Mouse (Mus musculus): ENCODE data around the gene Trmt13. TPM values are rescaled to one million over a fixed set of nuclear protein-coding genes. Genes with fewer than 3 reads are reported as not detected.

Gene Trmt13
- total and polyA plus RNA-seq, 3 experiments = 9.9 to 20.9 (median 11.1) TPM

GRCm38 (mm10) chr3:116661288-116661869 lies 47.0 kb upstream of the Trmt13 start:
- Histone ChIP-seq H3K79me2 (replicated peaks; ENCODE audit: control insufficient read depth, extremely low read depth, insufficient read depth, poor library complexity, severe bottlenecking) (peaks cover 54% of the 10 kb centered on the region), H3K27me3 (replicated peaks) (no peaks in the 10 kb centered on the region), H3K27ac (ENCODE audit: insufficient read depth, low read depth) (peak overlapping the region; percentile 60), H3K4me3 (replicated peaks in 1 of 3; ENCODE audit: low read depth in 2 of 3, low read length in 2 of 3, poor library complexity in 1 of 3) (peak overlapping the region; percentile 76 to 97 (median 95)), H3K4me1 (ENCODE audit: control insufficient read depth in 1 of 2, insufficient read depth in 2 of 2) (peaks cover 4 to 53% of the 10 kb centered on the region in 2 experiments; a peak in 3 of 4 replicates), H3K9me3 (replicated peaks; ENCODE audit: low read length) (no peaks in the 10 kb centered on the region), H3K9ac (ENCODE audit: insufficient read depth, low read depth) (peak overlapping the region; percentile 92), H3K36me3 (replicated peaks in 1 of 2; ENCODE audit: control insufficient read depth in 1 of 2, insufficient read depth in 1 of 2, low read length in 1 of 2) (peaks cover 0 to 2% of the 10 kb centered on the region in 2 experiments), H3K4me2 (ENCODE audit: insufficient read depth, low read depth, poor library complexity, severe bottlenecking) (peak overlapping the region; percentile 86)
- dilution Hi-C loops (cut with MboI; ENCODE audit: extremely low pct_ligation_motif_present, extremely low pct_unique_long_range_greater_than_20kb, low sequenced_read_pairs) = no loop called here
- in situ Hi-C loops (cut with MboI; ENCODE audit: low pct_ligation_motif_present, low pct_unique_long_range_greater_than_20kb, low sequenced_read_pairs) = no loop called here
- no peak for DNase-seq (ENCODE audit: extremely low read depth)
- TF ChIP-seq CHD1 (IDR thresholded peaks at IDR 0.05; ENCODE audit: low read depth, low read length) (peak; percentile 76), POLR2A (IDR thresholded peaks at IDR 0.05; ENCODE audit: low read depth, low read length) (no peak), MXI1 (IDR thresholded peaks at IDR 0.05; ENCODE audit: low read depth, low read length) (0 out of 2 replicates have a peak, but pooled peaks have one; percentile 6), SMC3 (IDR thresholded peaks at IDR 0.05; ENCODE audit: low read depth, low read length) (no peak)

DNA sequence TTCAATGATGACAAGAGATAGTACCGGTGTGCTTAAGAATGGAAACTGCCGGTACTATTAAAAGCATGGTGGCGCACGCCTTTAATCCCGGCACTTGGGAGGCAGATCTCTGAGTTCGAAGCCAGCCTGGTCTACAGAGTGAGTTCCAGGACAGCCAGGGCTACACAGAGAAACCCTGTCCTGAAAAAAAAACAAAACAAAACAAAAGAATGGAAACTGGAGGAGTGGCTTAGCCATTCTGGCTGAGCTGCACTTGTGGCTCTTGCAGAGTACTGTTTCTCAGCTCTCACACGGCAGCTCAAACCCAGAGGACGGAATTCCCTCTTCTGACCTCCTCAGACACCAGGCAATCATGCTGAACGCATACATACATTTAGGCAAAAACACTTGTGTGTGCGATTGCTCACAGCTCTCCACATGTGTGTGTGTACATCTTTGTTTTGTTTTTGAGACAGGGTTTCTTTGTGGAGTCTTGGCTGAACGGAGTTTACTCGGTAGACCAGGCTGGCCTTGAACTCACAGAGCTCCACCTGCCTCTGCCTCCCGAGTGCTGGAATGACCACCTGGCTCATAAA lies 45.6 kb upstream of the Trmt13 start:
- in situ Hi-C loops (cut with MboI; ENCODE audit: low pct_ligation_motif_present, low pct_unique_long_range_greater_than_20kb, low sequenced_read_pairs) (no loop called here), dilution Hi-C loops (cut with MboI; ENCODE audit: extremely low pct_ligation_motif_present, extremely low pct_unique_long_range_greater_than_20kb, low sequenced_read_pairs) (no loop called here)
- Histone ChIP-seq H3K4me2 (ENCODE audit: insufficient read depth, low read depth, poor library complexity, severe bottlenecking) (peak overlapping the region; percentile 98), H3K9me3 (replicated peaks; ENCODE audit: low read length) (no peaks in the 10 kb centered on the region), H3K27ac (ENCODE audit: insufficient read depth, low read depth) (peak overlapping the region; percentile 28; the same call in 1 of the 2 replicates), H3K9ac (ENCODE audit: insufficient read depth, low read depth) (peak overlapping the region; percentile 92), H3K4me1 (ENCODE audit: control insufficient read depth in 1 of 2, insufficient read depth in 2 of 2) (peaks cover 8 to 67% of the 10 kb centered on the region in 2 experiments; a peak in 3 of 4 replicates), H3K36me3 (replicated peaks in 1 of 2; ENCODE audit: control insufficient read depth in 1 of 2, insufficient read depth in 1 of 2, low read length in 1 of 2) (peaks cover 0 to 3% of the 10 kb centered on the region in 2 experiments), H3K4me3 (replicated peaks in 1 of 3; ENCODE audit: low read depth in 2 of 3, low read length in 2 of 3, poor library complexity in 1 of 3) (peak overlapping the region; percentile 30 to 76 (median 54)), H3K27me3 (replicated peaks) (no peaks in the 10 kb centered on the region), H3K79me2 (replicated peaks; ENCODE audit: control insufficient read depth, extremely low read depth, insufficient read depth, poor library complexity, severe bottlenecking) (peaks cover 67% of the 10 kb centered on the region)
- TF ChIP-seq RCOR1 (conservative IDR thresholded peaks at IDR 0.05; ENCODE audit: low read depth, low read length) (no peak), MYC (IDR thresholded peaks at IDR 0.05; ENCODE audit: low read depth, low read length) (0 out of 2 replicates have a peak, but pooled peaks have one; percentile 6)
- no peak for DNase-seq (ENCODE audit: extremely low read depth)

DNA sequence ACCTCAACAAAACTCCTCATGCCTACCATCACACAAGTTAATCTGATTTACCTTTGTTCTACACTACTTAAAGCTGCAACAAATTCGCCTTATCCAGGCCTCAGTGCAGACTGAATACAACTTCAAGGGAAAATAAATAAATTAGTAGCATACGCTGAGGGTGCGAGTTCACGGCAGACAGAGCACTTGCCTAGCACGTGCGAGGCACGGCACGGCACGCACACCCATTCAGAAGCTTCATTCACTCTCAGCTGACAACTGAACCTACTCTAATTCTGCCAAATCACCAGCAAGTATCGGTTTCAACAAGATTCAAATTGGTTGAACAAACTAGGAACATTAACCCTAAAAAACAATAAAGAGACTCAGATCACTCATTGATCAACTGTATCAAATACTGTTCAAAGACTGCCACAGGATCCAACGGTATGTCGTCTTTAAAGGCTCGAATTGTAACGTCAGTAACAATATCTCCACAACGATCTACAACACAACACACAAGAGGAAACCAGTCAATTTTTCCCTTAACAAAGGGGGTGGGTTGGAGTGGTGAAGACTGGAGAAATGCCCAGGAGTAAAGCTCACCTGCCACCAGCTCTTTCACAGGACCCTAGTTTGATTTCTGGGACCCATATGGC lies 44.7 kb upstream of the Trmt13 start:
- H3K27me3 ChIP-seq (replicated peaks) = no peaks in the 10 kb centered on the region
- H3K4me1 ChIP-seq (ENCODE audit: control insufficient read depth in 1 of 2, insufficient read depth in 2 of 2) = peaks cover 8 to 70% of the 10 kb centered on the region in 2 experiments; a peak in 3 of 4 replicates
- DNase-seq (ENCODE audit: extremely low read depth) = no peak
- H3K4me3 ChIP-seq (replicated peaks in 1 of 3; ENCODE audit: low read depth in 2 of 3, low read length in 2 of 3, poor library complexity in 1 of 3) = peak overlapping the region in 1 of 3 experiments; percentile 0
- dilution Hi-C loops (cut with MboI; ENCODE audit: extremely low pct_ligation_motif_present, extremely low pct_unique_long_range_greater_than_20kb, low sequenced_read_pairs) (no loop called here), in situ Hi-C loops (cut with MboI; ENCODE audit: low pct_ligation_motif_present, low pct_unique_long_range_greater_than_20kb, low sequenced_read_pairs) (no loop called here)
- H3K9me3 ChIP-seq (replicated peaks; ENCODE audit: low read length) = no peaks in the 10 kb centered on the region
- H3K79me2 ChIP-seq (replicated peaks; ENCODE audit: control insufficient read depth, extremely low read depth, insufficient read depth, poor library complexity, severe bottlenecking) = peaks cover 75% of the 10 kb centered on the region
- no peak overlapping the region for H3K27ac ChIP-seq (ENCODE audit: insufficient read depth, low read depth)
- peak overlapping the region; percentile 98 for H3K4me2 ChIP-seq (ENCODE audit: insufficient read depth, low read depth, poor library complexity, severe bottlenecking)
- H3K9ac ChIP-seq (ENCODE audit: insufficient read depth, low read depth) = peak overlapping the region; percentile 92
- peaks cover 0 to 3% of the 10 kb centered on the region in 2 experiments for H3K36me3 ChIP-seq (replicated peaks in 1 of 2; ENCODE audit: control insufficient read depth in 1 of 2, insufficient read depth in 1 of 2, low read length in 1 of 2)
- TF ChIP-seq SMC3 (IDR thresholded peaks at IDR 0.05; ENCODE audit: low read depth, low read length) (no peak), NELFE (IDR thresholded peaks at IDR 0.05; ENCODE audit: low read depth, low read length) (no peak), EP300 (IDR thresholded peaks at IDR 0.05; ENCODE audit: low read length) (no peak), ZNF384 (IDR thresholded peaks at IDR 0.05; ENCODE audit: low read depth, low read length) (no peak), ELF1 (IDR thresholded peaks at IDR 0.05; ENCODE audit: low read depth, low read length) (no peak), SIN3A (IDR thresholded peaks at IDR 0.05; ENCODE audit: low read length) (no peak), MYC (IDR thresholded peaks at IDR 0.05; ENCODE audit: low read depth, low read length) (peak; percentile 64), USF2 (conservative IDR thresholded peaks at IDR 0.05; ENCODE audit: low read depth, low read length) (no peak), RCOR1 (conservative IDR thresholded peaks at IDR 0.05; ENCODE audit: low read depth, low read length) (no peak; the same call in 1 of the 2 replicates), POLR2A (IDR thresholded peaks at IDR 0.05; ENCODE audit: low read depth, low read length) (no peak), UBTF (IDR thresholded peaks at IDR 0.05; ENCODE audit: low read depth, low read length) (no peak), ZC3H11A (IDR thresholded peaks at IDR 0.05; ENCODE audit: low read depth, low read length) (no peak), CHD1 (IDR thresholded peaks at IDR 0.05; ENCODE audit: low read depth, low read length) (no peak), GABPA (IDR thresholded peaks at IDR 0.05; ENCODE audit: insufficient replicate concordance, low read depth, low read length) (no peak), MXI1 (IDR thresholded peaks at IDR 0.05; ENCODE audit: low read depth, low read length) (peak; percentile 79), BHLHE40 (IDR thresholded peaks at IDR 0.05; ENCODE audit: low read depth, low read length) (peak; percentile 100), E2F4 (IDR thresholded peaks at IDR 0.05; ENCODE audit: insufficient replicate concordance, low read depth, low read length) (no peak), CTCF (conservative IDR thresholded peaks at IDR 0.05 in 1 of 2, IDR thresholded peaks at IDR 0.05 in 1 of 2; ENCODE audit: low read depth in 2 of 2, low read length in 2 of 2) (no peak), ETS1 (conservative IDR thresholded peaks at IDR 0.05; ENCODE audit: low read depth, low read length) (peak; percentile 46; the same call in 1 of the 2 replicates), MAX (IDR thresholded peaks at IDR 0.05; ENCODE audit: low read length) (peak; percentile 63; the same call in 1 of the 2 replicates), MAFK (IDR thresholded peaks at IDR 0.05; ENCODE audit: insufficient replicate concordance, low read length) (no peak), IRF4 (IDR thresholded peaks at IDR 0.05; ENCODE audit: low read depth, low read length) (no peak)

All from CH12.LX (cell line).